Mouse (Mus musculus) G1E (cell line): ENCODE data around the gene Zfp78. TPM values are rescaled to one million over a fixed set of nuclear protein-coding genes. Genes with fewer than 3 reads are reported as not detected.

ENCODE experiments used
- ATAC-seq: 2 replicates; pipeline ENCODE4 v1.8.0; 2016; ENCODE audit warnings: mild to moderate bottlenecking; ENCODE audit not compliant: insufficient number of reproducible peaks, poor library complexity, low FRiP score, severe bottlenecking; ENCODE audit errors: extremely low read depth
- DNase-seq: peaks from one replicate; pipeline ENCODE4 v3.0.0; 2012; ENCODE audit warnings: low spot score
- H3K27me3 ChIP-seq: 2 replicates; pipeline ENCODE4 v1.6.1; 2012; ENCODE audit warnings: mild to moderate bottlenecking, low read length, inconsistent platforms; ENCODE audit not compliant: insufficient read depth
- H3K36me3 ChIP-seq: replicated peaks from 2 replicates; pipeline ENCODE3; 2012; ENCODE audit warnings: mild to moderate bottlenecking, inconsistent platforms
- H3K4me1 ChIP-seq: 2 replicates; pipeline ENCODE4 v1.6.1; 2012; ENCODE audit warnings: low read depth, low read length, inconsistent platforms, mixed read lengths; ENCODE audit not compliant: insufficient read depth
- H3K4me3 ChIP-seq: 2 replicates; pipeline ENCODE4 v1.5.1; 2012; ENCODE audit warnings: low read depth, mild to moderate bottlenecking, inconsistent platforms, low read length, moderate library complexity, mixed read lengths
- H3K9me3 ChIP-seq: replicated peaks from 2 replicates; pipeline ENCODE4 v1.6.1; 2012; ENCODE audit warnings: inconsistent platforms
- CTCF ChIP-seq: IDR thresholded peaks from 2 replicates; pipeline ENCODE4 v1.5.1; 2012; ENCODE audit warnings: low read depth, low read length, inconsistent platforms, mixed read lengths
- GATA1 ChIP-seq: IDR thresholded peaks from 2 replicates; pipeline ENCODE4 v1.6.1; 2012; ENCODE audit warnings: borderline replicate concordance, low read length, inconsistent platforms, mixed read lengths
- GATA2 ChIP-seq: IDR thresholded peaks from 2 replicates; pipeline ENCODE4 v1.6.1; 2012; ENCODE audit warnings: low read depth, low read length, inconsistent platforms, borderline replicate concordance
- POLR2AphosphoS5 ChIP-seq: IDR thresholded peaks from 2 replicates; pipeline ENCODE4 v1.6.1; 2012; ENCODE audit warnings: low read depth, low read length, inconsistent platforms; ENCODE audit not compliant: insufficient replicate concordance
- TAL1 ChIP-seq: conservative IDR thresholded peaks from 2 replicates; pipeline ENCODE4 v1.6.1; 2012; ENCODE audit warnings: low read depth, low read length, inconsistent platforms, mixed read lengths
- polyA plus RNA-seq: library from polyadenylated mRNA; stranded (reverse); fragments of >175 nt; gene quantifications from 2 replicates; pipeline ENCODE4 v1.2.3, GENCODE M21; 2012
- total RNA-seq, 2 experiments: library from RNA; stranded (forward) in 1 of 2; stranded (reverse) in 1 of 2; fragments of 200-1000 nt in 1 of 2; fragments of >200 nt in 1 of 2; fragmentation: Nextera tagmentation in 1 of 2; gene quantifications; 2 replicates each; pipeline ENCODE4 v1.2.3; 2014 to 2017

Zfp78 gene
- 0.83 and 8.5 TPM in 2 replicates for total RNA-seq (2014; fragmentation: Nextera tagmentation)
- total RNA-seq (2017), result 2.3 and 2.5 TPM in 2 replicates
- 0.03 and 0.12 TPM in 2 replicates for polyA plus RNA-seq

DNA sequence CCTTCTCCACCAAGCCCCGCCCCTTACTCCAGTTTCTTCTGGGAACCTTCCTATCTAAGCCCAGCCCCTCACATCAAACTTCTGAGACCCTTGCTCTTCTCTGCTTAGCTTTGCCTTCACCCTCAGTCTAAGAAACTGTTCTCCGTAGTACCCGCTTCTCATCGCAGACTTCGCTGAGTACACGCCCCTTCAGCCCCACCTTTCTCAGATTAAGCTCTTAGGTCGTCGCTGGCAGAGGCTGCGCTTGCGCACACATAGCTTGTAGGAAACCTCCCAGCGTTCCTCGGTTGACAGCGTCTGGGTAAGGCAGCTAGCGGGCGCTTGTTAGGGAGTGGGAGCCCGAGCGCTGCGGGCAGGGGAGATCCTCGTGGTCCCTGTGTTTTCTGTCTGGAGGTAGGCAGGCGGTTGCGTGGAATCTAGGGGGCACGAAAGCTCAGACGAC lies at the start of gene Zfp78:
Gene Zfp78, plus strand, starts transcription at position 234 of the 442 bp plus-strand sequence.
- DNase-seq (peak; percentile 81), ATAC-seq (peak; percentile 59)
- peak within 1 kb of the TSS; percentile 76 for H3K4me3 ChIP-seq
- H3K36me3 ChIP-seq, result no peaks in the 10 kb centered on the region
- no peaks in the 10 kb centered on the region for H3K9me3 ChIP-seq
- H3K27me3 ChIP-seq, result no peaks in the 10 kb centered on the region
- TF ChIP-seq GATA1 (no peak), CTCF (no peak), GATA2 (no peak), TAL1 (no peak), POLR2AphosphoS5 (no peak)
- peaks cover 42% of the 10 kb centered on the region for H3K4me1 ChIP-seq

DNA sequence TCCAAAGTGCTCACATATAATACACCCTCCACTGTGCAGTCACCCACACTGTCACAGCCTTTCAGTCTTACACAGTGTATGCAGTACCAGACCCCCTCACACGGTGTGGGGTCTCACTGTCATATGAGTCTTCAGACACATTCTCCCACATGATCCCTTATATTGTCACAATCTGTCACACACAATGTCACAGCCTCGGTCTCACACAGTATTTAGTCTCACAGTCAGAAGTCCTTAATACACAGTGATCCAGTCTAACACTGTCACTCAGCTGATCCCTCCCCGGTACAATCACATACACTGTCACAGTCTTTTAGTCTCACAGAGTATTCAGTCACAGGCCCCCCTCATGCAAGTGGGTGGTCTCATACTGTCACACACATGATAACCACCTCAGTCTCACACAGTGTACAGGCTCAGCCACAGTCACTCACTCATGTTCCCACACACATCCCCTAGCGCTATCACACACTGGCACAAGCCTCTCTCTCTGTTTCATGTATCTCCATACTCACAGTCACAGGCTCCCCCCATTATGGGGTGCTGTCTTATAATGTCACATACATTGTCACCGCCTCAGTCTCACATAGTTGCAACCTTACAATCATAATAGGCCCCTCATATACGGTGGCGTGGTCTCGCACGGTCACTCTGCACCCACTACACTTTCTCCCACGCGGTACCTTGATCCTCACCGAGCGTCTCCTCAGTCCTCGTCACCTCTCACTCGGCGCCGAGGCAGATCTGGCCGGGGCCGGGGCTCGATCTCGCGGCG lies 32.4 kb upstream of the Zfp78 start:
- peak overlapping the region; percentile 52; the same call in 1 of the 2 replicates for H3K4me3 ChIP-seq
- ATAC-seq, result no peak

DNA sequence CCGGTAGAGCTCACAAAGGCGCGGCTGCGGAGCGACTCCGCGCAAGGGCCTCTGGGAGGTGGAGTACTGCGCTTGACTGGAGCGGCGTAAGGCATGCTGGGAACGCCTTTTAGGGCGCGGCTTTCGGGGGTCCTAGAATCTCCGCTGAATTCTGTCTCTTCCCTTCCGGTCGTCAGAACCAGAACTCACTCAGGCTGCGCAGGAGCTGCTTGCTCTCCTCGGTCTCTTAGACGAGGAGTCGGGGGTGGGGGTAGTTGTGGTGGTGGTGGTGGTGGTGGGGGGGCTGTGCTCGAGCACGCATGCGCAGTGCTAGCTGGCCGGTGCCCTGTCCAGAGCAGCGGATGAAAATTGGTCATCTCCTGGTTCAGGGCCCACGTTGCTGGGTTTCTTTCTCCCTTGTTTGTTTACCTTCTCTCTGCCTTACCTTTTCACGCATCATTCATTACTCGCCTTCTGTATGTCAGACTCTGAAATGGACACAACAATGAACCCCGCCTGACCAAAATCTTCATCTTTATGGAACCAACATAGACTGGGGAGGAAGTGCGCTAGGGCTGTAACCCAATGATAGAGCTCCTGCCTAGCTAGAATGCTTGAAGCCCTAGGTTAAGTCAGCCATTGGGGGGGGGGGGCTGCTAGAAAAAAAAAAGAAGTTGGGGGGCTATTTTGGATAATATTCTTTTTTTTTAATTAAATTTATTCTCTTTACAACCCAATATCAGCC lies 31.7 kb upstream of the Zfp78 start, which contains the start of gene Zfp583:
Gene Zfp583, minus strand, starts transcription at position 53 of the 724 bp plus-strand sequence.
- H3K9me3 ChIP-seq, result no peaks in the 10 kb centered on the region
- DNase-seq (no peak), ATAC-seq (no peak)
- TF ChIP-seq GATA1, result no peak
- TF ChIP-seq GATA2, result no peak
- no peak for TF ChIP-seq TAL1
- no peak for TF ChIP-seq POLR2AphosphoS5
- no peak for TF ChIP-seq CTCF
- no peaks in the 10 kb centered on the region for H3K27me3 ChIP-seq
- peaks cover 4% of the 10 kb centered on the region; the same call in 1 of the 2 replicates for H3K4me1 ChIP-seq
- H3K4me3 ChIP-seq, result peak within 1 kb of the TSS; percentile 52; the same call in 1 of the 2 replicates
- no peaks in the 10 kb centered on the region for H3K36me3 ChIP-seq

More for the DNA sequence above, 32.4 kb upstream of the Zfp78 start:
- Histone ChIP-seq H3K9me3 (no peaks in the 10 kb centered on the region), H3K27me3 (no peaks in the 10 kb centered on the region), H3K36me3 (no peaks in the 10 kb centered on the region), H3K4me1 (peaks cover 4% of the 10 kb centered on the region; the same call in 1 of the 2 replicates)
- TF ChIP-seq TAL1 (no peak), POLR2AphosphoS5 (no peak), GATA1 (no peak), GATA2 (no peak), CTCF (no peak)
- DNase-seq, result no peak

DNA sequence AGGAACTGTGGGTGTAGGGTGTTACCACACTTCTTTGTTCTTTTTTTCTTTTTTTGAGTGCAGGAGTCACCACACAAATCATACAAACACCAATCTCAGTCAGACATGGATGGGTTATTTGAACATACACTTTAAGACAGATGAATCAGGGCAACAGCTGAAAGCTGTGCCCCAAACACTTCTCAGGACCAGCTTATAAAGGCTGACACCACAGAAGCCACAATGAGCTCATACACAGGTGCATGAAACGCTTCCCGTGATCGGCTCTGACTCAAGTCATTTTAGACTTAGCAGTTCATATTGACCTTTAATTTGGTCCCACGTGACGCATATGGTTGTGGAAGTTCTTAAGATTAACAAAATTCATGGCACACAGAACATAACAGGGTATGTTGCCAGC lies 23.2 kb upstream of the Zfp78 start:
- H3K4me1 ChIP-seq, result no peaks in the 10 kb centered on the region
- TF ChIP-seq GATA1 (no peak), POLR2AphosphoS5 (no peak), TAL1 (no peak), CTCF (no peak), GATA2 (no peak)
- peaks cover 4% of the 10 kb centered on the region; the same call in 1 of the 2 replicates for H3K27me3 ChIP-seq
- ATAC-seq (no peak), DNase-seq (no peak)
- no peaks in the 10 kb centered on the region for H3K36me3 ChIP-seq
- no peak overlapping the region for H3K4me3 ChIP-seq
- no peaks in the 10 kb centered on the region for H3K9me3 ChIP-seq

DNA sequence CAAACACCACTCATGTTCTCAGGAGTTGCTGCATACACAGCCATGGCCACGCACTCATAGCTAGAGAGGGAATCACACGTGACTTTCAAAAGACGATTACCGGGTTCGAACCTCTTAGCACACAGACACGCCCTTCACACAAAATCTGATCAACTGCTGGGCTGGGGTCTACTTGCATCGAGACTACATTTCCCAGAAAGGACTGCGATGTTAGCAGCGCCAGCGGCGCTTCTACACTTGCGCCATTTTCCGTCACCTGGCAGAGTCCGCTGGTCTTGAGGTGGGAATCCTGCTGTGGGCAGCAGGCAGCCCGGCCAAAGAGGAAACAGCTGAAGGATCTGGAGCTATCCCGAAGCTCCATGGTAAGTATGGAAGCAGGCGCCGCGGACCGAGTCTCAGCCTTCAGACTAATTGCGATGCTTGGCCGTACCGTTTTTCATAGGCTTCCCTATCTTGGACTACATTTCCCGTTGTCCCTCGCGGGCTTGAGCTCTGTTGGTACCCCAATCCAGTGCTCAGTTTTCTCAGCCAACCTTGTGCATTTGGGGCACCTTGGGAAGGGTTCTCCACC lies 19.5 kb upstream of the Zfp78 start, which contains the start of gene Gm3854:
Gene Gm3854, plus strand, starts transcription at position 259 of the 571 bp plus-strand sequence.
- DNase-seq (no peak), ATAC-seq (no peak)
- Histone ChIP-seq H3K9me3 (no peaks in the 10 kb centered on the region), H3K36me3 (no peaks in the 10 kb centered on the region), H3K4me3 (no peak within 1 kb of the TSS), H3K4me1 (no peaks in the 10 kb centered on the region), H3K27me3 (peaks cover 4% of the 10 kb centered on the region; the same call in 1 of the 2 replicates)
- no peak for TF ChIP-seq GATA2
- TF ChIP-seq CTCF, result no peak
- no peak for TF ChIP-seq POLR2AphosphoS5
- TF ChIP-seq GATA1, result no peak
- no peak for TF ChIP-seq TAL1
